Mouse (Mus musculus): ENCODE results near the gene Adcy10. TPM values are rescaled to one million over a fixed set of nuclear protein-coding genes. Genes with fewer than 3 reads are reported as not detected.

The Adcy10 gene
- polyA plus RNA-seq (2015; fragmentation: Nextera tagmentation; extraction: Ambion mirVana): 0.26 and 0.35 TPM in 2 replicates

DNA sequence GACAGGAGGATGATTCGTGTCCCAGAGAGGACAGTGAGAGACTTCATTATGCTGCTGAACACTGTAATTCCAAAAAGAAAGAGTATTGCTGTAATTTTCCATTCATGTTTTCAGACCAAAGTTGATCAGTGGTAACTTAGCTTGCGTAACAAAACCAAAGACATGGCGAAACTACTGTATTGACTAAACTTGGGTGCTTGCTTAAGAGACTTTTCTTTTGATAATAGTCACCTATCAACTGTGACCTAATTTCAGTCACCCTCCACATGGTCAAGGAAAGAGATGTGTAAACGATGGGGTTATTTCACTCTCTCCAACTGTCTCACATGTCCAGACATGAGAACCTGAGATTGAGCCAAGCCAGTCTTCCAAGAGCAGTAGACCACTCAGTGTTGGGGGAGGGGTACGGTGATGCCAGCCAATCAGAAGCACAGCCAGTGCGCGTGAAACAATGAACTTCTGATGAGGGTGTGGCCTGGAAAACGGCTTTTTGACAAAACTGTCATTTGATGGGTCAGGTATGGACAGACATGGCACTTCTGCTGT is at the start of gene Adcy10:
Adcy10 (plus strand) TSS at position 496 of the 546 bp plus-strand sequence.
- Histone ChIP-seq H3K27ac (no peak within 1 kb of the TSS), H3K9ac (no peak within 1 kb of the TSS), H3K4me1 (replicated peaks) (no peaks in the 10 kb centered on the region), H3K9me3 (no peaks in the 10 kb centered on the region), H3K36me3 (peaks cover 29% of the 10 kb centered on the region), H3K27me3 (no peaks in the 10 kb centered on the region), H3K4me2 (no peak within 1 kb of the TSS), H3K4me3 (no peak within 1 kb of the TSS)
- WGBS: 96% methylated on average over 8 of the region's 8 CpGs
- no peak for ATAC-seq (ENCODE audit: low FRiP score)

DNA sequence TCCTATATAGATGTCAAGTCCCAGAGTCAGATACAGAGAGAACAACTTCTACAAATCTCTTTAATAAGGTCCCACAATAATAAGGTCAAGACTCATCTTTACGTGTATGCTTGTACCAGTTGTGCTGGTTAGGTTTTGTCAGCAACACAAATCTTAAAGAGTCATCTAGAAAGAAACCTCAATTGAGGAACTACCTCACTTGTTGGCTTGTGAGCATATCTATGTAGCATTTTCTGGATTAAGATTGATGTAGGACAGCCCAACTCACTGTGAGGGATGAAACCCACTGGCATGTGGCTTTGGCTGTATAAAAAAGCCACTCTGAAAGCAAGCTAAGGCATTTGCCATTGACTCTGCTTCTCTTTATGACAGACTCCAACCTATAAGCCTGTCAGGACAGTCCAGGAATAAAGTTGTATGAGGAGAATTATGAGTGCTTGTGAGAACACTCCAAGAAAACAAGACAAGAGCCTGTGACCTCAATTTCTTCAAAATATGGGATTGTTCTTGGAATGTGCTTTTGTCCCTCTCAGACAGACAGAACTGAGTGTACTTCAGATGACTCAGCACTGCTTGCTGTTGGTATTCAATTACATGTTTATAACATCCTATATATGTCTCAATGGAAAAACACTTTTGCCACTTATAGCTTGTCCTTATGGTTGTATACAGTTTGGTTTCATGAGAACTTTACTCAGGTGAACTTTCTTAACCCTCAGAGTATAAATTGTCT is 46.5 kb upstream of the Adcy10 start:
- no peak overlapping the region for H3K4me3 ChIP-seq
- H3K27ac ChIP-seq: no peak overlapping the region
- H3K4me2 ChIP-seq: no peak overlapping the region
- no peak for ATAC-seq (ENCODE audit: low FRiP score)
- 89% methylated on average over 1 of the region's 1 CpGs for WGBS
- no peaks in the 10 kb centered on the region for H3K4me1 ChIP-seq (replicated peaks)
- H3K9ac ChIP-seq: no peak overlapping the region
- peaks cover 6% of the 10 kb centered on the region; the same call in 1 of the 2 replicates for H3K9me3 ChIP-seq
- no peaks in the 10 kb centered on the region for H3K27me3 ChIP-seq
- H3K36me3 ChIP-seq: no peaks in the 10 kb centered on the region

DNA sequence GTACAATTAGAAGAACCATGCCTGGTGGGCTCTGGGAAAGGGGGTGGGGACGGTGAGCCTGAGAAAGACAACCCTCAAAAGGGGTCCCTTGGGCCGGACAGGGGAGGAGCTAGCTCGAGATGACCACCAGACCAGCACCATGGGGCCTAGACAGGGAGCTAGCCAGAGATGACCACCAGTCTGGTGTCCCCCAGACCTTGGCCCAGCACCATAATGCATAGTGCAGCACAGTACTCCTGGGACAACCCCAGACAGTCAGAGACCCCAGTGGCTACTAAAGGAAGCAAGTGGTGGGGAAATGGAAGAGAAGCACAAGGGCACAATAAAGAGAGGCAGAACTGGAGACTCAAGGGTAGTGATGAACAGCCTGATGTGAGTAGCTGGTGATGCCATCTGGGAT is 44.2 kb upstream of the Adcy10 start:
- no peak overlapping the region for H3K27ac ChIP-seq
- H3K4me3 ChIP-seq: no peak overlapping the region
- H3K9ac ChIP-seq: no peak overlapping the region
- peak; percentile 73; the same call in 1 of the 2 replicates for ATAC-seq (ENCODE audit: low FRiP score)
- H3K9me3 ChIP-seq: peaks cover 6% of the 10 kb centered on the region; the same call in 1 of the 2 replicates
- H3K4me1 ChIP-seq (replicated peaks): no peaks in the 10 kb centered on the region
- WGBS: 77% methylated on average over 3 of the region's 3 CpGs
- H3K4me2 ChIP-seq: no peak overlapping the region
- H3K27me3 ChIP-seq: no peaks in the 10 kb centered on the region
- no peaks in the 10 kb centered on the region for H3K36me3 ChIP-seq

DNA sequence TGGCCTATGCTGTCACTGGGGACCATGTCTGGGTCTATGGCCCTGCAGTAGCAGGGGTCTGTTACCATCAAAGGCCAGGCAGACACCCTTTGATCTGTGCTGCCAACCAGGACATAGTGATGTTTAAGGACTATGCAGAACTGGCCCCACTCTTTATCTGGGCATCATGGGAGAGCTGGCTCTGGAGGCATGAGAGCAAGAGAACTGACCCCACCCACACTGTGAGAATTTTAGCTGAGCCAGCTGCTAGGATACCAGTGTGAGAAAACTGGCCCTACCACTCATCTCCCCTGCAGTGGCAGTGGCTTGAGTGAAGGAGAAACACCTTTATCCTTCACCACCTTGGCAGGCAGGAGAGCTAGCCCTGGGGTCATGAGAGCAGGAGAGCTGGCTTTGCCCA is 43.8 kb upstream of the Adcy10 start:
- Histone ChIP-seq H3K4me3 (no peak overlapping the region), H3K9me3 (peaks cover 6% of the 10 kb centered on the region; the same call in 1 of the 2 replicates), H3K4me1 (replicated peaks) (no peaks in the 10 kb centered on the region), H3K27me3 (no peaks in the 10 kb centered on the region), H3K27ac (no peak overlapping the region), H3K4me2 (no peak overlapping the region), H3K36me3 (no peaks in the 10 kb centered on the region), H3K9ac (no peak overlapping the region)
- no peak; the same call in 1 of the 2 replicates for ATAC-seq (ENCODE audit: low FRiP score)

DNA sequence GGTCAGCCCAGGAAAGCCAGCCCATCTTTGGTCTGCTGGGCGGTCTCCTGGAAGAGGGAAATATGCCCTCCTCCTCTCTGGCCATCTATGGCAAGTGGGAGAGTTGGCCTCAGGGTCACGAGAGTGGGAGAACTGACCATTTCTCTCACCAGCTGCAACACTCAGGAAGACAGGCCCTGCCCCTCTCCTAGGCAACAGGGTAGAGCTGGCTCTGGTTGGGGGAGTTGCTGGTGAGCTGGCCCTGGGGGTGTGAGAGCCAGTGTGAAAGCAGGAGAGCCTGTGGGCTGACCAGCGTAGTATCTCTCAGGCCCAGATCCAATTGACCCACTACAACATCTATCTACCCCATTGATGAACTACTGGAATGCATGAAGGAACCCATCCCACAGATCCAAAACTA is 43.3 kb upstream of the Adcy10 start:
- H3K27ac ChIP-seq: no peak overlapping the region
- no peaks in the 10 kb centered on the region for H3K36me3 ChIP-seq
- no peaks in the 10 kb centered on the region for H3K27me3 ChIP-seq
- 88% methylated on average over 3 of the region's 3 CpGs for WGBS
- no peak overlapping the region for H3K4me3 ChIP-seq
- no peaks in the 10 kb centered on the region for H3K4me1 ChIP-seq (replicated peaks)
- no peak for ATAC-seq (ENCODE audit: low FRiP score)
- peaks cover 2% of the 10 kb centered on the region; the same call in 1 of the 2 replicates for H3K9me3 ChIP-seq
- H3K9ac ChIP-seq: no peak overlapping the region
- H3K4me2 ChIP-seq: no peak overlapping the region

DNA sequence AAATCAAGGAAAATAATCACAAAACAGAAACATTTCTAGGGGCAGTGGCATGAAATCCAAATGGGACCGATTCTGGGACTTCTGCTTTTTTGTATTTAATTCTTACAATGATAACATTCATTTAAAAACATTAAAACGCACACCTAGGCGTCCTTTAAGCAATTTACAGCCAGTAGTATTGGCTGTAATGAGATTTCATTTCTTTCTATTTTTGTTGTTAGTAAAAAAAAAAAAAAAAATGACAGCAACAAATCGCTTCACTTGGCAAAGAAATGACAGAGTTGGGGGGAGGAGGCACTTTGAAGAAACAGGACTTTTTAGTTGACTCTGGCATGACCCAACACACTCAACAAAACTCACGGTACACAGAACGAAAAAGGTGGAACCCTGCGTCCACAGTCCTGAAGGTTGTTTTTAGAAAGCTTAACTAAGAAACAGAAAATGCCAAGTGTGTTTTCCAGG is 25.9 kb upstream of the Adcy10 start:
- WGBS: 20% methylated on average over 7 of the region's 7 CpGs
- H3K4me2 ChIP-seq: peak overlapping the region; percentile 94

DNA sequence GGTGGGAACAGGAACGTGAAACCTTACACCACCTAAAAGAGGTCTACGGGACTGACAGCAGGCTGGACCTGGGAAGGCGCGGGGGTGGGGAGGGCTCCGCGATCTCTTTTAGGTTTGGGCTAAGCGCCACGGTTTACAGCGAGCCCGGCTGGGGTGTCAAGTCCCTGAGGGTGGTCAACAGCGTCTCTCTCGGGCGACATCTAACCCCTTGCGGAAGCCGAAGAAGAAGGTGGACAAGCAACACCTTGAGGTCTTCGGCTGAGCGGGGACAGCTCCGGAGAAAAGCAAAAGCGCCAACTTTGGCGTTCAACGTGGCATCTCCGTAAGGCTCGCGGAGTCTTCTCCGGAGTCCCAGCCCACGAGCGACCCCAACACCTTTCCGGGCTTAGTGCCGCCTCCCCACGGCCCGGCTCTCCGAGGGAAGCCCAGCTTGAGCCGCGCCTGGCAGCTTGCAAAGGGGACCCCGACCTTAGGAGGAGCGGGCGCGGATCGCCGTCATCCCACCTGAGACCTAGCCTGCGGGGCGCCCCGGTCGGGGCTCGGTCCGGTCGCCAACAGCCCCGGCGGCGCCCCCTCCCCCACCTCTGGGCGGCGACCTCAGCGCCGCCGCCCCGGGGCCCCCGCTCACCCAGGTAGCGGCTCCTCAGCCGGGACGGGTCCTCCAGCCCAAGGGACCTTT is 25.3 kb upstream of the Adcy10 start:
- H3K4me3 ChIP-seq: peak overlapping the region; percentile 93
- peak overlapping the region; percentile 94 for H3K4me2 ChIP-seq
- peaks cover 14% of the 10 kb centered on the region for H3K4me1 ChIP-seq (replicated peaks)
- peak overlapping the region; percentile 97 for H3K27ac ChIP-seq
- WGBS: under 1% methylated on average over 55 of the region's 60 CpGs
- H3K9me3 ChIP-seq: no peaks in the 10 kb centered on the region
- no peaks in the 10 kb centered on the region for H3K27me3 ChIP-seq
- no peak for ATAC-seq (ENCODE audit: low FRiP score)
- peak overlapping the region; percentile 85 for H3K9ac ChIP-seq
- H3K36me3 ChIP-seq: no peaks in the 10 kb centered on the region

More for the DNA sequence above, 25.9 kb upstream of the Adcy10 start:
- Histone ChIP-seq H3K4me3 (peak overlapping the region; percentile 93), H3K4me1 (replicated peaks) (peaks cover 14% of the 10 kb centered on the region), H3K9ac (peak overlapping the region; percentile 85), H3K9me3 (peaks cover 3% of the 10 kb centered on the region; the same call in 1 of the 2 replicates), H3K27ac (no peak overlapping the region), H3K36me3 (no peaks in the 10 kb centered on the region; the same call in 1 of the 2 replicates), H3K27me3 (no peaks in the 10 kb centered on the region)
- ATAC-seq (ENCODE audit: low FRiP score): no peak

DNA sequence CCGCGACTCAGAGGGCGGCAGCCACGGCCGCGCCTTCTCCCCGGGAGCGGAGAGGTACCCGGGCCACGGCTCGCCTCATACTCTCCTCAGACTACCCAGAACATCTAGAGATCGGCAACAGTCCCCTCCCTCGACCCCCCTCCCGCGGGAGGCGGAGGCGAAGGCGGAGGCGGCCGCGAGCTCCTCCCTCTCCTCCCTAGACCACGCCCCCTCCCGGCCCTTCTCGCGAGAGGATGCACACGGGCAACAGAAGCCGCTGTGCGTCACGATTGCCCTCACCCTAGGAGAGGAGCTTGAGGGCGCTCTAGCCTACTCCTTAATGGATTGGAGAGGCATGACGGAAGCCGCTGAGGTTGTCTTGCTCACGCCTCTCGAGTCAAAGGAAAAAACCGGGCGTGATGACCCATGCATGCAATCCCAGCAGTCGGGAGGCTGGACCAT is 24.6 kb upstream of the Adcy10 start, which contains the start of the genes Dcaf6 and Mpc2:
Dcaf6 (minus strand) TSS at position 116 of the 441 bp plus-strand sequence.
Mpc2 (plus strand) TSS at position 278 of the 441 bp plus-strand sequence.
- no peaks in the 10 kb centered on the region for H3K36me3 ChIP-seq
- peak within 1 kb of the TSS; percentile 97 for H3K27ac ChIP-seq
- ATAC-seq (ENCODE audit: low FRiP score): peak; percentile 96
- H3K27me3 ChIP-seq: no peaks in the 10 kb centered on the region
- H3K4me1 ChIP-seq (replicated peaks): peaks cover 14% of the 10 kb centered on the region
- WGBS: 1% methylated on average over 28 of the region's 37 CpGs
- H3K4me3 ChIP-seq: peak within 1 kb of the TSS; percentile 93
- no peaks in the 10 kb centered on the region for H3K9me3 ChIP-seq
- peak within 1 kb of the TSS; percentile 85 for H3K9ac ChIP-seq
- peak within 1 kb of the TSS; percentile 94 for H3K4me2 ChIP-seq

DNA sequence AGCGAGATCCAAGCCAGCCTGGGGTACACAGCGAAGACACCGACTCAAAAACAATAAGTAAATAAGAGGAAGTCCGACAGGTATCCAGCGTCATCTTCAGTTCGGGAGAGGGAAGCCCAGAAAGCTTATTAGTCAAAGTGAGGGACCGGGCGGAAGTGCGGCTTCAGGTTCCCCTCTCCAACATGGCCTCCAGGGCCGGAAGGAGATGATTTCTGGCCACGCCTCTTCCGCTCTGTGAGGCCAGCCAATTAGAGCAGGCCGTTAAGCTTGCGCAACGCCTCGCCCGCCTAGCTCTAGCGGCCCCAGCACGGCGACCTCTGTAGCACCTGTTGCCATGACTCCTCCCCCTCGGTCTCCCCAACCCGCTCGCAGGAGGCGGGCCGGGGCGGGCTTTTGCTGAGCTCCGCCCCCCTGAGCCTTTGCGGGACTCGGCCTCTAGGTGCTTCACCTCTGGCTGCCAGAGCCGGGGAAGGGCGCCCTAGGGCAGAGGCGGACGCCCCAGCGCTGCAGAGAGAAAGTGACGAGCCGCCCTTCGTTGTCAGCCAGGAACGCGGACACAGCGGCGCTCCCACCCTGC is 24.1 kb upstream of the Adcy10 start:
- peak; percentile 98 for ATAC-seq (ENCODE audit: low FRiP score)

DNA sequence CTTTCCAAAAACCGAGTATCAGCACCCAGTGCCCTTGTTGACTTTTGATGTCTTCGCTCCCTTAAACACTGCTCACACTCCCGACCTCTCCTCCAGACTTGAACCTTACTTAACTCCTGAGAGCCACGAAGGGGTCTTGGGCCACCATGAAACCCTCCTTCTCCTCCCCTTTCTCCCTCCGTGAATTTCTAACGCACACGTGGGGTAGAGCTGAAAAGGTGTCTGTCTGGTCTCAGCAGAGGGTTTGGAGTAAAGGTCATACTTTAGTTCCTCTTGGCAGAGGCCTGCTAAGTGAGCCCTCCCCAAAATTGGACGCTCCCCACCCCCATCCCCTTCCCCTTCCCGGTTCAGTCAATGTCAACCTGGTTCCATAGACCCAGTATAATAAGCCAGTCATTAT is 23.3 kb upstream of the Adcy10 start:
- Histone ChIP-seq H3K4me1 (replicated peaks) (peaks cover 14% of the 10 kb centered on the region), H3K9me3 (no peaks in the 10 kb centered on the region), H3K27ac (peak overlapping the region; percentile 97; the same call in 1 of the 2 replicates), H3K4me2 (peak overlapping the region; percentile 76), H3K4me3 (peak overlapping the region; percentile 93), H3K36me3 (no peaks in the 10 kb centered on the region), H3K27me3 (no peaks in the 10 kb centered on the region), H3K9ac (peak overlapping the region; percentile 79)
- ATAC-seq (ENCODE audit: low FRiP score): no peak
- whole genome bisulfite sequencing: 4% methylated on average over 9 of the region's 9 CpGs

More for the DNA sequence above, 24.1 kb upstream of the Adcy10 start:
- H3K36me3 ChIP-seq: no peaks in the 10 kb centered on the region
- no peaks in the 10 kb centered on the region for H3K27me3 ChIP-seq
- H3K4me1 ChIP-seq (replicated peaks): peaks cover 14% of the 10 kb centered on the region
- peak overlapping the region; percentile 76 for H3K4me2 ChIP-seq
- H3K9ac ChIP-seq: peak overlapping the region; percentile 85
- WGBS: 1% methylated on average over 41 of the region's 41 CpGs
- peak overlapping the region; percentile 97 for H3K27ac ChIP-seq
- no peaks in the 10 kb centered on the region for H3K9me3 ChIP-seq
- H3K4me3 ChIP-seq: peak overlapping the region; percentile 93

DNA sequence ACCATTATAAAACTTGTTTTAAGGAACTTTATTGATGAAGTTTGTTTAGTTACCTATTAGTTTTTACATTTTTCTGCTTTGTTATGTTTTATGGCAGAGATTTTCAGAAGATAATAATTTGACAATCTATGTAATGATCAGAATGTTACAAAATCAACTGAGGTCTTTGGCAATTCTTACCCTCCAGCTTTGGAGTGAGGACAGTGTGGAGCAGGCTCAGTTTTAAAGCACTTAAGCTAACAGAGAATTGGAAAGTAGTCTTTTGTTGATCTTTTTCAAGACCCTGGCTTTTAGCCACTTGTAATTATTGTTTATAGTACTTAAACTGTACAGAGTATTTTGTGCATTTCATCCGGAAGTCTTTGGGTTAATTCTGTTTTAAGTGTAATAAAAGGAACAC is 22.1 kb upstream of the Adcy10 start:
- Histone ChIP-seq H3K27me3 (no peaks in the 10 kb centered on the region), H3K4me1 (replicated peaks) (peaks cover 14% of the 10 kb centered on the region), H3K4me2 (no peak overlapping the region), H3K36me3 (no peaks in the 10 kb centered on the region), H3K9ac (no peak overlapping the region), H3K4me3 (no peak overlapping the region), H3K27ac (no peak overlapping the region), H3K9me3 (no peaks in the 10 kb centered on the region)
- no peak for ATAC-seq (ENCODE audit: low FRiP score)
- 91% methylated on average over 1 of the region's 1 CpGs for WGBS

DNA sequence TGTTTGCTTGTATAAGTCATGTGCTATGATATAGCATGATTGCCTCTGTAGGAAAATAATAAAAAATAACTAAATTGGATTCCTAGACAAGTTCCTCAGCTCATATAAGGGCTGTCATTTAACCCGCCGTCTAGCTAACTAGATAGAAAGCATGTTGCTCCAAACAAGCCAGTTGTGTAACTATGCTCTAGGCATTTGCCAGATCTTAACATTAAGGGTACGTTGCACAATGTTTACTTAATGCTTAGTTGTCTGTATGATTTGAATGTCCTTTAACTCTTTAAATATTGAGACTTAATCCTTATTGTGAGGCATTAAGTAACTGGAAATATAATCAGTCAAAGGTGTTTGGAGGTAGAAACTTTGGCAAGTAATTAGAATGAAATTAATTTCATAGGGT is 20.4 kb upstream of the Adcy10 start:
- 90% methylated on average over 3 of the region's 3 CpGs for WGBS
- no peak overlapping the region for H3K4me2 ChIP-seq
- ATAC-seq (ENCODE audit: low FRiP score): no peak

More for the DNA sequence above, 20.4 kb upstream of the Adcy10 start:
- H3K9ac ChIP-seq: no peak overlapping the region
- no peak overlapping the region for H3K4me3 ChIP-seq
- H3K9me3 ChIP-seq: no peaks in the 10 kb centered on the region
- no peak overlapping the region for H3K27ac ChIP-seq
- H3K4me1 ChIP-seq (replicated peaks): peaks cover 7% of the 10 kb centered on the region
- no peaks in the 10 kb centered on the region for H3K27me3 ChIP-seq
- no peaks in the 10 kb centered on the region for H3K36me3 ChIP-seq
